Mouse (Mus musculus): Measurements from ENCODE around the gene Add1. TPM values are rescaled to one million over a fixed set of nuclear protein-coding genes. Genes with fewer than 3 reads are reported as not detected.

Gene Add1
- polyA plus RNA-seq, 1 experiment from 2014 or later: 197 TPM

DNA sequence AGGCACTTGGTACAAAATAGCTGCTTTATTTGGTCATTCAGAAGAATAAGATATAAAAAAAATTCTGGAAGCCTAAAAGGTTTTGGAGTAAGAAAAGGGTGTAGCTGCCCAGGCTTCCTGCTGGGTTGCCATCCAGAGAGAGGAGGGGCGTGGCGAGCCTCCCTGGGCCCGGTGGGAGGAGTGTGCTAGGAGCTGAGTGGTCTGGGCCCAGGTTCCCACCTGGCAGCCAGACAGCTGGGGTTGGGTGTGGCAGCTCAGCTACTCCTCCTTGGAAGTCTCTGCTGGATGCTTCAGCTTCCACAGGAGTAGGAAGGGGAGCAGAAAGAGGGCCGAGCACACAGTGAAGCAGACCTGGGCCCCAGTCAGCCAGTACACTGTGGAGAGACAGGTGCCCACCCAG is 60.2 kb downstream of the Add1 start:
- Histone ChIP-seq H3K9me3 (no peaks in the 10 kb centered on the region), H3K27me3 (no peaks in the 10 kb centered on the region), H3K36me3 (peaks cover 82% of the 10 kb centered on the region), H3K9ac (no peak overlapping the region), H3K4me2 (no peak overlapping the region), H3K4me3 (no peak overlapping the region), H3K4me1 (peaks cover 32% of the 10 kb centered on the region), H3K27ac (peak overlapping the region; percentile 59)
- no peak for ATAC-seq (ENCODE audit: insufficient number of reproducible peaks, low FRiP score, low TSS enrichment, low read depth)
- 51% methylated on average over 4 of the region's 4 CpGs for WGBS

DNA sequence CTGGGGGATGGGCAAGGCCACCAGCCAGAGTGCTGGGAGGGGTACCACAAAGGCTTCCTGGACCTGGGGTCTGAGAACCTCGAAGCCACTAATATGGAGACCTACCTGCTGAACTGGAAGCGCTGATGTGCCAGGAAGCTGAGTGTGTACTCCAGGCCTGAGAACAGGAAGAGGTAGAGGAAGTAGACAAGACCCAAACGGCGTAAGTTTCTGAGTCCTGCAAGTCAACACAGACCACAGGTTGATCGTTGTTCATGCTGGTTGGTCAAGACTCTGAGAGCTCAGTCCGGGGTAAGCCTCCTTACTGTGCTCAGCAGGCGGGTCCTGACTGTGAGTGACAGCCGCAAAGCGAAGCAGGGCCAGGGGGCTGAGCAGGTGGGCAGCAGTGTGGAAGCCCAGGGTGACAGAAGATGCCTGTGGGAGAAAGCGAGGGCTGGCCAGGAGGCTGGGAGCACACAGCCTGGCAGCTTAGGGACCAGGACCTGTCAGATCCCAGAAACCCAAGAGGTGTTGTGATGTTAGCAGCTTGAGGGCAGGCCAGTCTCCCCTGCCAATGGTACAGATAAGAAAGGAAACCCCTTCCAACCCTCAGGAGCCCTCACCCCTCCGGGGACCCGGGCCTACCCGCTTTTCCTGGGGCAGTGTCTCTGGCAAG is 61.4 kb downstream of the Add1 start:
- H3K27me3 ChIP-seq: no peaks in the 10 kb centered on the region
- H3K9ac ChIP-seq: 0 out of 2 replicates have a peak overlapping the region, but pooled peaks have one; percentile 7
- no peak overlapping the region for H3K4me2 ChIP-seq
- no peak overlapping the region for H3K4me3 ChIP-seq
- no peaks in the 10 kb centered on the region for H3K9me3 ChIP-seq
- ATAC-seq (ENCODE audit: insufficient number of reproducible peaks, low FRiP score, low TSS enrichment, low read depth): no peak
- peaks cover 82% of the 10 kb centered on the region for H3K36me3 ChIP-seq
- peak overlapping the region; percentile 59; the same call in 1 of the 2 replicates for H3K27ac ChIP-seq
- peaks cover 32% of the 10 kb centered on the region for H3K4me1 ChIP-seq
- 91% methylated on average over 13 of the region's 13 CpGs for WGBS

DNA sequence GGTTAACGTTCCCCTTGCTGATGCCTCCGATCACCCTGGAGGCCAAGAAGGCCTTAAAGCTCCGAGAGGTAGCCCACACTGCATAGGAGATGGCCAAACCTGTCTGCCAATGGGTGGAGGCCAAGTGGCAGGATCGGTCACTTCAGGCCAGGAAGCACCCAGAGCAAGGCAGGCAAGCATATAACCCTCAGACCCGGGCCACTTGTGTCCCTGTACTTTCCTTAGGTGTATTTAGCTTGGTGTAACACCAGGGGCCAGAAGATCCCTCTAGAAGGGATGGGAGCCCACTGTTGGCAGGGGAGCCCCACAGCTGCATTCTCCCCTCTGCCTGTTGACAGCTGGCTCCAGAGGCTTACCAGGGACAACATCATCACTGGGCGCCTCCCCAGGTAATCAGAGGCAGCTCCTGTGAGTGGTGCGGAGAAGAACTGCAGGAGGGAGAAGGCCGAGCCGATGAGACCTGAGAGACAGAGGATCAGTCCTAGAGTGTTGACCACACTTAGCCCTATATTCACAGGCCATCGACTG is 62.3 kb downstream of the Add1 start:
- Histone ChIP-seq H3K36me3 (peaks cover 82% of the 10 kb centered on the region), H3K27ac (peak overlapping the region; percentile 43), H3K9ac (0 out of 2 replicates have a peak overlapping the region, but pooled peaks have one; percentile 61), H3K4me2 (peak overlapping the region; percentile 89), H3K4me3 (peak overlapping the region; percentile 69), H3K9me3 (no peaks in the 10 kb centered on the region), H3K4me1 (peaks cover 32% of the 10 kb centered on the region), H3K27me3 (no peaks in the 10 kb centered on the region)
- ATAC-seq (ENCODE audit: insufficient number of reproducible peaks, low FRiP score, low TSS enrichment, low read depth): no peak
- 60% methylated on average over 10 of the region's 10 CpGs for WGBS

DNA sequence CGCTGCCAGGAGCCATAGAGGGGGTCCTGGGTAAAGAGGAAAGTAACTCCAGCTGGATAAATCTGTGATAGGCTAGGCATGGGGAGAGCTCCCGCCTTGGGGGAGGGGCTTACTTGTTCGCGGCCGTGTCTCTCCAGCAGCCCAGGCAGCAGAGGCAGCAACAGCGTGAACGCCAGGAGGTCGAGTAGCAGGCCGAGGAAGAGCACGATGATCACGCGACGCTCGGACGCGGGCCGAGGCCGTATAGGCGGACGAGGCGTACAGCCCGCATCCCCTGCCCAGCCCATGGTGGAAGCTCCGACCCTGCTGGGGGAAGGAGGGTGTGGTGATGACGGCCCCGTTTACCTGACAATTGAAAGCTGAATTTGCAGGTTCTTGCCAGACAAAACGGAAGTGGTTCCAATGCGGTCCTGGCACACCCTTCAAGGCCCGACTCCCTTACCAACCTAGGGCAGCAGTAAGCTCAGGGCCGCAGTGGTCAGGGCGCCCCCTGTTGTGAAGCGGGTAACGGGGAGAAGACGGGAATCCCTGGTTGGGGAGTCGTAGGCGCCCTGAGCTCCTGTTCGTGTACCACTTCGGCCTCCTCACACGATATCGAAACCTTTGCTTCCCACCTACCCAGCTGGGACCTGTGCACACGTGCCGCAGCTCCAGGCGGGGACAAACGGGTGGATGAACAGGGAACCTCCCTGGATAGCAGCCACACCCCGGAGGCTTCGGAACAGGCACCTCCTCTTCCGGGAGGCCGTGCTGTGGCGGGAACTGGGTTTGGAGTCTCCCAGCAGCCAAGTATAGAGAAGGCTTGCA is 63.2 kb downstream of the Add1 start, which contains the start of gene Mfsd10:
Gene Mfsd10, minus strand, starts transcription at position 732 of the 807 bp plus-strand sequence.
- Histone ChIP-seq H3K27ac (peak within 1 kb of the TSS; percentile 95), H3K4me2 (peak within 1 kb of the TSS; percentile 89), H3K9me3 (no peaks in the 10 kb centered on the region), H3K9ac (peak within 1 kb of the TSS; percentile 61), H3K4me1 (peaks cover 32% of the 10 kb centered on the region), H3K27me3 (no peaks in the 10 kb centered on the region), H3K4me3 (peak within 1 kb of the TSS; percentile 69), H3K36me3 (peaks cover 82% of the 10 kb centered on the region)
- under 1% methylated on average over 48 of the region's 48 CpGs for WGBS
- peak; percentile 85 for ATAC-seq (ENCODE audit: insufficient number of reproducible peaks, low FRiP score, low TSS enrichment, low read depth)

DNA sequence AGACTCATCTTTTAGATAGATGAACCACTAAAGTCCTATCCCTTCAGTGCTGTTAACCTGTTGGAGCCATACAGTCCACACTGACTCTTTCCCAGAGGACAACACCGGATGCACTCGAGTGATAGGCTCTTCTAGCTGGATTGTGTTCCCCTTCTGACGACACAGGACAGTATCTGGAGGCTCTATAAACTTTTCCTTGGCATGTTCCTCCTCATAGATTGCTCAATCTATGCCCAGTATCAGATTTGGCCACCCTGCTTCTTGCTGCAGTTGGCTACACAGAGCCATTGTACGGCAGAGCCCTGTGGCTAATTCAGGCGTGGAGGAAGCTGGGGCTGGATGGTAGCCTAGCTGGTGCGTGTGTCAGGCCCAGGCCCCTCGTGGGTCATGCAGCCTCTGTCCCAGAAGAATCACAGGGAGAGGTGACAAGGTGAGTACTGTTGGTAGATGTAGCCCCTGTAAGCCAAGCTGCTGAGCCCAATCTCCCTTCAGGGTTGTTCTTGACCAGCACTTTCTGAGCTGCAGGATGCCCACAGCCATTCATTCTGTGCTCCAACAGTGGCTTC is 64.2 kb downstream of the Add1 start:
- no peaks in the 10 kb centered on the region for H3K27me3 ChIP-seq
- peak overlapping the region; percentile 89 for H3K4me2 ChIP-seq
- H3K9me3 ChIP-seq: no peaks in the 10 kb centered on the region
- H3K27ac ChIP-seq: peak overlapping the region; percentile 95; the same call in 1 of the 2 replicates
- ATAC-seq (ENCODE audit: insufficient number of reproducible peaks, low FRiP score, low TSS enrichment, low read depth): no peak
- H3K36me3 ChIP-seq: peaks cover 76% of the 10 kb centered on the region
- peak overlapping the region; percentile 61; the same call in 1 of the 2 replicates for H3K9ac ChIP-seq
- peak overlapping the region; percentile 69 for H3K4me3 ChIP-seq
- WGBS: 73% methylated on average over 7 of the region's 7 CpGs
- H3K4me1 ChIP-seq: peaks cover 32% of the 10 kb centered on the region

DNA sequence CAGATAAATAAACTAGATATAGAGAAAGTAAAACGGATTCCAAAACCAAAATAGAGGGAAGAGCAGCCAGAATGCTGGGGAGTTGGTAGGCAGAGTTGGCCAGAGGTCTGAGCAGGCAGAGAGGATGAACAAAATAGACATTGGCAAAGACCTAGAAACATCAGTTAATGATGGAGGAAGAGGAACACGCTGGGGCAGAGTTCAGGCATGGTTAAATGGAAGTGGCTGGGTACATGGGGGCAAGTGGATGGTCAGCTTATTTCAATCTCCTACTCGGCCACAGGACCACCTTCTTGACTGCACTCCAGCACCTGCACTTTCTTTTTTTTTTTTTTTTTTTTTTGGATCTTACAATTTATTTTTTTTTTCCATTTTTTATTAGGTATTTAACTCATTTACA is 68.5 kb downstream of the Add1 start:
- Histone ChIP-seq H3K27me3 (no peaks in the 10 kb centered on the region), H3K9me3 (no peaks in the 10 kb centered on the region), H3K4me3 (no peak overlapping the region), H3K4me2 (no peak overlapping the region), H3K27ac (no peak overlapping the region), H3K9ac (no peak overlapping the region), H3K4me1 (peaks cover 8% of the 10 kb centered on the region; the same call in 1 of the 2 replicates), H3K36me3 (peaks cover 89% of the 10 kb centered on the region)
- no peak for ATAC-seq (ENCODE audit: insufficient number of reproducible peaks, low FRiP score, low TSS enrichment, low read depth)
- 90% methylated on average over 3 of the region's 3 CpGs for WGBS

DNA sequence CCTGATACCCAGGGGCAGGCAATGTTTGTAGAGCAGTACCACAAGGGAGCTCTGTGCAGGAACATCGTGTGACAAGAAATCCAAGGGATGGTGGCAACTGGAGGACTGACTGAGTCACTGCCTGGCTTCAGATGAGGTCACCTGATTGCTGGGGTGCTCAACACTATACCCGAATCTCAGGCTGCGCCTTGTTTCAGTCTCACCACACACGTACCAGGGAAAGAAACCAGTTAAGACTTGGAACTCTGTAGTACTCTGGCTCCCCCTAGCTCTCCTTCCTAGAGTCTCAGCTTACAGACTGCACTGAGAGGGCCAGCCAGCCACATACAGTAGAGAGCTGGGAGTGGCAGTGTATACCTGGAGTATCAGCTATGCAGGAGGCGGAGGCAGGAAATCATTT is 69.5 kb downstream of the Add1 start:
- Histone ChIP-seq H3K4me3 (no peak overlapping the region), H3K9me3 (no peaks in the 10 kb centered on the region), H3K9ac (no peak overlapping the region), H3K27ac (no peak overlapping the region), H3K27me3 (no peaks in the 10 kb centered on the region), H3K4me1 (no peaks in the 10 kb centered on the region), H3K36me3 (peaks cover 92% of the 10 kb centered on the region), H3K4me2 (no peak overlapping the region)
- ATAC-seq (ENCODE audit: insufficient number of reproducible peaks, low FRiP score, low TSS enrichment, low read depth): no peak
- 70% methylated on average over 5 of the region's 5 CpGs for WGBS

DNA sequence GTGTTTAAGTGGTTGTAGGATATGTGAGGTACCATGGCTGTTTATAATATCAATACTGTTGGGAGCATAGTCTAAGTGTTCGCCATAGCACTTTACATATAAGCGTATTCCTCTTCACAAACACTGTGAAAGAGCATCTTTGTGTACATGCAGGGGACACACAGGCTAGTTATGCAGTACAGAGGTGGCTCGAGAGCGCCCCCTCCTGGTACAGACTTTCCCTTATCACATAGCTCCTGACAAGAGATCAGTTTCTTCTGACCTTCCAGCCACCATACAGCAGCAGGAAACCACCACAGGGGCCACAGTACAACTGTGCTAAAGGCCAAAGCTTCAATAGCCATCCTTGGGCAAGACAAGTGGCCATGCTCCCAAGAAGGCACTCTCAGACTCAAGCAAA is 74.1 kb downstream of the Add1 start:
- no peak overlapping the region for H3K4me2 ChIP-seq
- WGBS: 56% methylated on average over 4 of the region's 4 CpGs
- no peaks in the 10 kb centered on the region for H3K4me1 ChIP-seq
- no peak overlapping the region for H3K27ac ChIP-seq
- no peak for ATAC-seq (ENCODE audit: insufficient number of reproducible peaks, low FRiP score, low TSS enrichment, low read depth)
- H3K9ac ChIP-seq: no peak overlapping the region
- no peak overlapping the region for H3K4me3 ChIP-seq
- H3K9me3 ChIP-seq: no peaks in the 10 kb centered on the region
- no peaks in the 10 kb centered on the region for H3K27me3 ChIP-seq
- peaks cover 97% of the 10 kb centered on the region for H3K36me3 ChIP-seq

DNA sequence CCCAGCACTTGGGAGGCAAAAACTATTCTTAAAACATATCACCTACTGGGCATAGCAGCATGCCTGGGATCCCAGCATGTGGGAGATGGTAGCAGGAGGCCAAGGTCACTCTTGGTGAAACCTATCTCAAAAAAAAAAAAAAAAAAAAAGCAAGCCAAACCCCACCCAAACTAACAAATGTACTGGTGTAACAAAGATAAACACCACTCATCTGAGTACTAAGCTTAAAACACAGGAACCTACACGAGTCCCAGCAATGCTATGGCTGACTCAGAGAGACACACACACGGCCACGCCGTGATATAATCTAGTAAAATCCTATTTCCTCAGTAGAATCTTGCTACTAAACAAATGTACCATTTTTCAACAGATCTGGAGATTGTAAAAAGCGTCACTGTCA is 79.5 kb downstream of the Add1 start:
- WGBS: 86% methylated on average over 5 of the region's 5 CpGs
- H3K4me3 ChIP-seq: no peak overlapping the region
- H3K9ac ChIP-seq: no peak overlapping the region
- no peaks in the 10 kb centered on the region for H3K27me3 ChIP-seq
- H3K9me3 ChIP-seq: no peaks in the 10 kb centered on the region
- H3K36me3 ChIP-seq: peaks cover 90% of the 10 kb centered on the region
- H3K27ac ChIP-seq: no peak overlapping the region
- no peak for ATAC-seq (ENCODE audit: insufficient number of reproducible peaks, low FRiP score, low TSS enrichment, low read depth)
- H3K4me1 ChIP-seq: no peaks in the 10 kb centered on the region
- H3K4me2 ChIP-seq: no peak overlapping the region

DNA sequence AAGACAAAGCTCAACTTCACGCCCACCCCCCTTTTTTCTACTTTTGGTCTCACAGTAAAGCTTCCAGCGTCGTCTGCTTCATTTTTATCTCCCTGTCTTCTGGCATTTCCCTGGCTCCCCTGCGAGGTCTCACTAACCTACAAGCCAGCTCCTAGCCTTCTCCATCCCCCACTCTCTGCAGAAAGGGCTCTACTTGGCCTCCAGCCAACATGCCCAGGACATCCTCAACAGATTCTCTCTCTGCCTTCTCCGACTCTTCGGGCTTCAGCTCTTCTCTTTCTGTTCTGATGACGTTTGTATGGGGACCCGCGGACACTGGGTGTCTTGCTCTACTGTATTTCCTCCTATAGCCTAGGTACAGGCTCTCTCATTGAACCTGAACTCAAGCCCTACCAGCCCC is 81.4 kb downstream of the Add1 start:
- Histone ChIP-seq H3K4me1 (peaks cover 8% of the 10 kb centered on the region), H3K27me3 (no peaks in the 10 kb centered on the region), H3K4me2 (no peak overlapping the region), H3K9ac (no peak overlapping the region), H3K9me3 (no peaks in the 10 kb centered on the region), H3K27ac (no peak overlapping the region), H3K36me3 (peaks cover 71% of the 10 kb centered on the region), H3K4me3 (no peak overlapping the region)
- ATAC-seq (ENCODE audit: insufficient number of reproducible peaks, low FRiP score, low TSS enrichment, low read depth): no peak
- 90% methylated on average over 9 of the region's 9 CpGs for WGBS

DNA sequence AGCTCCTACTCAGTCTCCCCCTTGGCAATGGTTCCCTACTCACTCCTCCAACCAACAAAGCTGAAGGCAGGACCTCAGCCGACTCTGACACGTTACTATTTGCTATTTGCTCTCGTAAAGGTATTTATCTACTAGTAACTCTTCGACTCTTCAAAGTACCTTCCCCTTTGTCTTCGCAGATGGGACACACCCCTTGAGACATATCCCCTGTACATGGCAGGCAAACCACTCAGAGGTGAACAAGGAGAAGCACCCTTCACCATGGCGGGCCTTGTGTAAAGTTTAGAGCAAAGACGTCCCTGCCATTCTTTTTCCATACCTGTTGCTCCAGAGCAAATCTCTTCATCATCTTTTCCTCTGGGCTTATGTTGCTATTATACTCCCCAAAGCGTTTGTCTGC is 84.1 kb downstream of the Add1 start:
- 91% methylated on average over 8 of the region's 8 CpGs for WGBS
- Histone ChIP-seq H3K27me3 (no peaks in the 10 kb centered on the region), H3K4me1 (peaks cover 11% of the 10 kb centered on the region), H3K9ac (no peak overlapping the region), H3K27ac (no peak overlapping the region), H3K4me3 (no peak overlapping the region), H3K36me3 (peaks cover 45% of the 10 kb centered on the region), H3K9me3 (no peaks in the 10 kb centered on the region), H3K4me2 (no peak overlapping the region)
- no peak for ATAC-seq (ENCODE audit: insufficient number of reproducible peaks, low FRiP score, low TSS enrichment, low read depth)
